Mouse (Mus musculus): ENCODE measurements around the gene Add1.

DNA sequence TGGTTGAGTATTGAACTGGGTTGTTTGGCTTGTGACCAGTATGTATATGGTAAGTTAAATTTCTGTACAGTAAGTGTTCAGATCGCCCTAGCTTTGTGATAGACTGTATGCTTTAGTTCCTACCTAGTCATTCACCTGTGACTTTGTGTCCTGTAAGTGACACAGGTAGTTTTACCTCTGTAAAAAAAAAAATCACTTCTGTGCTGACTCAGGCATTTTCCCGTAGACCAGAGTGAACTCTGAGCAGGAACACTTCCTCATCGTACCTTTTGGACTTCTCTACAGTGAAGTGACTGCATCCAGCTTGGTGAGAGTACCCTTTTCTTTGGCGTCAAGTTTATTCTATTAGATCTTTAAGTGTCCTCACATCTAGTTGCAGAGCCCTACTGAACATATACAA is 36.5 kb downstream of the Add1 start:
- no peak for TF ChIP-seq CTCF (IDR thresholded peaks at IDR 0.05; ENCODE audit: extremely low read depth, insufficient read depth, insufficient read length, insufficient replicate concordance)
- TF ChIP-seq POLR2A (IDR thresholded peaks at IDR 0.05; ENCODE audit: low read depth, low read length): no peak

Data from spleen, adult 2 months (tissue).